Mouse (Mus musculus): Measurements from ENCODE around the gene Dlx2. TPM values are rescaled to one million over a fixed set of nuclear protein-coding genes. Genes with fewer than 3 reads are reported as not detected.

The Dlx2 gene
- total RNA-seq, 2 experiments from 2014 or later = 6.0 to 6.4 TPM

GRCm38 (mm10) chr2:71524763-71525162 lies 21.8 kb downstream of the Dlx2 start:
- intact Hi-C loops (cut with DNase I) = loop anchor here (5.0 kb wide), 1 partner anchor 72 kb away; the partner anchor contains the start of gene Metap1d
- no peak for DNase-seq (ENCODE audit: low spot score in 2 of 2)

DNA sequence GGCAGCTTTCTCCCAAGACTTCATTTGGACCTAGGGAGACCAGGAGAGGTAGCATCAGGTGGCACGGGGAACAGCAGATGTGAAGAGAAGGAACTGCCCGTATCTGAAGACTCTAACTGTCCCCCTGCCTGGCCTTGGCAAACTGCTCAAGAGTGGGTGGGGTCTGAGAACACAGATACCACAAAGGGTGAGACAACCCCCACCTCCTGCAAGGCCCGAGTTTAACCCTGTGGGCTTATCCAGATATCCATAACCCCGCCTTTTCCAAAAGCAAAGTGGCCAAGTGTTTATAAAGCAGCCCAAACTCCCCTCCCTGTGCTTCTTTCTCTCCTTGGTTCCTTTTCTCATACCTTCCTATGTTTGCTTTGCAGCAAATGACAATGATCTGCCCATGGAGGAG lies 23.1 kb downstream of the Dlx2 start:
- no peak for DNase-seq (ENCODE audit: low spot score in 2 of 2)
- intact Hi-C loops (cut with DNase I) = no loop called here

DNA sequence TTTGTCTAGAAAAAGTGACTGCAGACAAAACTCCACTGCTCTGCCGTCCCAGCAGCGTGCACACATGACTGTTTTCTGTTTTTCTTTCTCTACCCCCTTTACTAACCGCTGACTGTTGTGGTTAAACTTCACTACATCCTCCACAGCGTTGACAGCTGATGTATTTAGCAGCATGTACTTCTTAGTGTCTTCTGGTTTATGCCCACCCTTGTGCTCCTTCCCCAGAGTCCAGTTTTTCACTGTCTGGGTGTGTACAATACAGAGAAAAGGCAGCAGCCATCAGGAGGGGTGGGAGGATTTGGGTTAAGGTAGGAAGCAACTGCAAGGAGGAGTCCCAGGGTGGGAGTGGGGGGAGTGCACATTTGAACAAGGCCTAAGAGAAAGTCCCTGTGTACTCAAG lies 23.7 kb downstream of the Dlx2 start:
- intact Hi-C loops (cut with DNase I) = no loop called here

GRCm38 (mm10) chr2:71517466-71518099 lies 29.0 kb downstream of the Dlx2 start:
- intact Hi-C loops (cut with DNase I) = loop anchor here (2.0 kb wide), 1 partner anchor 13 kb away; no protein-coding TSS in a partner anchor
- DNase-seq (ENCODE audit: low spot score in 2 of 2) = no peak

More for the DNA sequence above, 23.7 kb downstream of the Dlx2 start:
- DNase-seq (ENCODE audit: low spot score in 2 of 2) = no peak

DNA sequence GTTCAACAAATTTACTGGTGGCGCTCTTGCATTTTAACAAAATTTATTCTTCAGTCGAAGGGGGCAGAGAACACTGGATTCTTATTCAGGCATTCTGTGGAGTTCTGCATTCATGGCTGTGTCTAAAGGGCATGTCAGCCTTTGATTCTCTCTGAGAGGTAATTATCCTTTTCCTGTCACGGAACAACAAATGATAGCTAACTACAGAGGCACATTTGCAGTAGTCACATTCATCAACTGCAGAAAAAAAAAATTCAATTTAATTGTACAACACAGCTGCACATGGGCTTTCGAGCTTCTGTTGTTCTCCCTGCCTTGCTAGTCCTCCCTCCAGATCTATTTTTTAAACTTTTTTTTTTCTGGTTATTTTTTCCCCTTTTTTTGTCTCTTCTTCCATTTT lies 29.6 kb downstream of the Dlx2 start:
- intact Hi-C loops (cut with DNase I) = loop anchor here (2.0 kb wide), 1 partner anchor 14 kb away; no protein-coding TSS in a partner anchor
- DNase-seq (ENCODE audit: low spot score in 2 of 2) = no peak

GRCm38 (mm10) chr2:71512326-71512725 lies 34.2 kb downstream of the Dlx2 start:
- intact Hi-C loops (cut with DNase I) = no loop called here
- no peak for DNase-seq (ENCODE audit: low spot score in 2 of 2)

GRCm38 (mm10) chr2:71511209-71511608 lies 35.3 kb downstream of the Dlx2 start:
- intact Hi-C loops (cut with DNase I) = no loop called here
- no peak for DNase-seq (ENCODE audit: low spot score in 2 of 2)

DNA sequence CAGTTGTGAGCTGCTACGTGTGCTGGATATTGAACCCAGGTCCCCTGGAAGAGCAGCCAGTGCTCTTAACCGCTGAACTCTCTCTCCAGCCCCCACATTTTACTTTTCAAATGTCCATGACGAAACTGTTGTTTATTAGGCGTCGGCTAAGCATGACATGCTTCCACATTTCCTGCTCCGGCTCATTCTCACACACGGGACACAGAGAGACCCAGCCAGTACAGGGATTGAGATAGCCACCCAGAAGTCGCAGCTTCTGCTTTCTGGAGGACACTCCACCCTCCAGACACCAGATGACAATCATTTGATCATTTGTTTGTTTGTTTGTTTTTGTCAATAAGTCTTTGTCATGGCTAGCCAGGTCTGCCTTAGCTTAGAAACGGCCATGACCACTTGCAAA lies 41.7 kb downstream of the Dlx2 start:
- DNase-seq (ENCODE audit: low spot score in 2 of 2) = no peak
- intact Hi-C loops (cut with DNase I) = no loop called here

- intact Hi-C loops (cut with DNase I) = no loop called here
- no peak for DNase-seq (ENCODE audit: low spot score in 2 of 2)
Observed at GRCm38 (mm10) chr2:71499276-71500230, 47.0 kb downstream of the Dlx2 start.

GRCm38 (mm10) chr2:71497175-71497574 lies 49.4 kb downstream of the Dlx2 start:
- no peak for DNase-seq (ENCODE audit: low spot score in 2 of 2)
- intact Hi-C loops (cut with DNase I) = no loop called here

DNA sequence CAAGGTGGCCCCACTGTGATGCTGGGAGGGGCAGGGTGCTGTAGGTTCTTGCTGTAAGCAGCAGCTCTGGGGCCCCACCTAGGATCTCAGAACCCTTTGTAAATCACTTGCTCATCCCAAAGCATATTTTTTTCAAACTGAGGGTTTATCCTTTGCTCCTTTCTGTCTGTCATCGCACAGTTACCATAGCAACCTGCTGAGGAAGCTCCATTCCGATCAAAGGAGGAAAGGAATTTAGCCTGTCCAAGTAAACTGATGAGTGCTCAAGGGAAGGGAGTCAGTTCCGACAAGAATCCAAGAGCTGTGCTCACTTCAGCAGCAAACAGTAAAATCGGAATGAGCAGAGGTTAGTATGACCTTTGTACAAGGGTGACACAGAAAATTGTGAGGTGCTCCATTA lies 51.6 kb downstream of the Dlx2 start:
- peak in 1 of 2 experiments; percentile 13 for DNase-seq (ENCODE audit: low spot score in 2 of 2)
- intact Hi-C loops (cut with DNase I) = no loop called here

DNA sequence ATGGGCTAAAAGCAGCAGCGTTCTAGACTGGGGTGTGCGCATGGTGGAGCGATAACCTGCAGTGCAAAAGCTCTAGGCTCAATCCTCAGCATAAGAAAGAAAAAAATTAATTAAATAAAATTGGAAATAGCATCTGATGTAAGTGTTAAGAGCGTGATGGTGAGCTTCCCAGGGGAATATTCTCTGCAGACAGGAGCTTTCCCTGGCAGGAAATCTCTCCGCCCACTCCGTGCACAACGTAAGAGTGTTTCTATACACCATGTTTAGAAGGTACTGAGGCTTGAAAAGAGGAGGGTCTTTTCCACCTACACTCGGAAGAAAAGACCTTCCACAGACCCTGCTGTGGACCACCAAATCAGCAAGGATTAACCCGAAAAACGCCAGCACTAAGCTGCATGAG lies 52.1 kb downstream of the Dlx2 start:
- intact Hi-C loops (cut with DNase I) = no loop called here
- DNase-seq (ENCODE audit: low spot score in 2 of 2) = peak; percentile 21 to 22

Other genes with a start within 250 kb of the Dlx2 start
- 100 to 1,000 TPM; 159 to 163 TPM for gene Slc25a12, start 179.0 kb downstream of the Dlx2 start, total RNA-seq (2021)
- 10 to 100 TPM; 16.7 TPM for gene Hat1, start 157.8 kb downstream of the Dlx2 start, total RNA-seq (2021)
- gene Metap1d, start 93.5 kb downstream of the Dlx2 start, total RNA-seq (2021) = 10 to 100 TPM; 12.3 to 19.6 TPM
- 10 to 100 TPM; 19.4 to 21.5 TPM for gene Dlx1, start 18.6 kb downstream of the Dlx2 start, total RNA-seq (2021)
- 10 to 100 TPM; 22.6 to 25.3 TPM for gene Itga6, start 198.9 kb upstream of the Dlx2 start, total RNA-seq (2021)

Data from left cerebral cortex, postnatal 36 days (tissue).